ENCODE assay signal across 8 mouse cellular contexts in the genomic region with DNA sequence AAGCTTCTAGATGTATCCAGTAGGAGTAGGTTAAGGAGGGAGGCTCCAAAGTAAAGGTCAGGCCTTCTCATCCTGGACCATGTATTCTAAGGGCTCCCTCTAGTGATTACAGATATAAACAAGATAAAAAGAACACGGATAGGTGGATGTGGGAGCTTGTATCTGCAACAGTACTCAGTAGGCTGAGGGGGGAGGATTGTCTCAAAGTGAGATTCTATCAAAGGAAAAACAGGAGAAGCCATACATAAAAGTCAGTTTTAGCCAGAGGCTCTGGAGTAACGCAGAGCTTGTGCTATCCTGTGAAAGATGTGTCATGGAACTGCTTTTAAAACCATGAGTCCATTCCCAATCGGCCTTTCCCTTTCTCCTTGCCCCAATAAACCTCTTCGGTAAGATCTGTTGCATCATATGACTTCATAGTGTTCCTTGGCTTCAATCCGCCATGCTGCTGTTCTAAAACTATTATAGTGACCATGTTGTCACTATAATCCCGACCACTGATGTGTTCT. TPM values are rescaled to one million over a fixed set of nuclear protein-coding genes. Genes with fewer than 3 reads are reported as not detected.
A peak's percentile ranks its signal among the peaks of the same experiment; 100 is the strongest.
DNase-seq lines count a peak whose midpoint lies in the region; ATAC-seq and TF ChIP-seq lines count a peak whose summit lies in the region.

No protein-coding gene starts in this region.

- H3K27me3 ChIP-seq in forebrain, embryonic 10.5 days (ENCODE audit: poor library complexity, severe bottlenecking): no peaks in the 10 kb centered on the region
- no peaks in the 10 kb centered on the region for H3K27me3 ChIP-seq in limb, embryonic 15.5 days
- H3K27me3 ChIP-seq in myocyte (ENCODE audit: control insufficient read depth, insufficient read depth, insufficient read length): no peaks in the 10 kb centered on the region

- H3K36me3 ChIP-seq in forebrain, embryonic 10.5 days (replicated peaks): peaks cover 27% of the 10 kb centered on the region
- peaks cover 7% of the 10 kb centered on the region for H3K36me3 ChIP-seq in limb, embryonic 15.5 days
- no peaks in the 10 kb centered on the region for H3K36me3 ChIP-seq in myocyte (ENCODE audit: control insufficient read depth, insufficient read depth)

- intact Hi-C loops in heart, postnatal 14 days (cut with DNase I): loop anchor here (2.0 to 10.0 kb wide), 3 partner anchors 26 to 402 kb away; partner anchors contain the start of genes Cpt2 and Zyg11b

- H3K27ac ChIP-seq in forebrain, embryonic 10.5 days: peak overlapping the region; percentile 94
- peak overlapping the region; percentile 94 for H3K27ac ChIP-seq in limb, embryonic 15.5 days

- peaks cover 9% of the 10 kb centered on the region for H3K79me2 ChIP-seq in myocyte (ENCODE audit: control insufficient read depth, insufficient read depth)

- H3K4me3 ChIP-seq in forebrain, embryonic 10.5 days: peak overlapping the region; percentile 81
- H3K4me3 ChIP-seq in limb, embryonic 15.5 days: peak overlapping the region; percentile 81
- peak overlapping the region; percentile 88 for H3K4me3 ChIP-seq in myocyte

- H3ac ChIP-seq in myocyte (ENCODE audit: control insufficient read depth, insufficient read length): peak overlapping the region; percentile 30

- peak; percentile 15 for ATAC-seq in inflammation-experienced regulatory T-cells, adult 6 months
- no peak for ATAC-seq in limb, embryonic 15.5 days (ENCODE audit: insufficient number of reproducible peaks, low FRiP score, low TSS enrichment, low read depth)

- peak; percentile 65 for DNase-seq in heart, adult 8-10 months (ENCODE audit: low spot score)
- DNase-seq in heart, postnatal 14 days: no peak
- DNase-seq in adipocyte (ENCODE audit: low spot score): peak; percentile 74
- DNase-seq in forebrain, embryonic 10.5 days (ENCODE audit: extremely low spot score, low spot score): no peak
- DNase-seq in ovary, postnatal 36 days (ENCODE audit: low spot score): no peak

- H3K9me3 ChIP-seq in forebrain, embryonic 10.5 days: no peaks in the 10 kb centered on the region
- no peaks in the 10 kb centered on the region for H3K9me3 ChIP-seq in limb, embryonic 15.5 days

- H3K9ac ChIP-seq in limb, embryonic 15.5 days: no peak overlapping the region

- 45% methylated on average over 6 of the region's 6 CpGs for WGBS in forebrain, embryonic 10.5 days
- WGBS in limb, embryonic 15.5 days: 24% methylated on average over 6 of the region's 6 CpGs

- peak overlapping the region; percentile 53 for H3K4me2 ChIP-seq in limb, embryonic 15.5 days
- peak overlapping the region; percentile 93 for H3K4me2 ChIP-seq in myocyte (ENCODE audit: low read depth)

- TF ChIP-seq POLR2A in myocyte (IDR thresholded peaks at IDR 0.05; ENCODE audit: insufficient read length, low read depth): no peak

- H3K4me1 ChIP-seq in forebrain, embryonic 10.5 days: peaks cover 15% of the 10 kb centered on the region
- peaks cover 9% of the 10 kb centered on the region for H3K4me1 ChIP-seq in limb, embryonic 15.5 days

TF ChIP-seq in myocyte, 11 proteins besides CTCF, POLR2A, EP300 and RAD21:
- TF ChIP-seq MYOG (IDR thresholded peaks at IDR 0.05; ENCODE audit: control insufficient read depth in 1 of 3, insufficient read depth in 1 of 3, insufficient read length in 2 of 3, low read depth in 2 of 3): no peak
- TF ChIP-seq SRF (IDR thresholded peaks at IDR 0.05; ENCODE audit: control insufficient read depth, insufficient read length, low read depth): no peak
- 0 out of 2 replicates have a peak, but pooled peaks have one; percentile 14 for TF ChIP-seq CEBPB (IDR thresholded peaks at IDR 0.05; ENCODE audit: insufficient read depth, poor library complexity, severe bottlenecking)

RNA-seq across cellular contexts. Expression of gene Coa7, which starts 0.8 kb away (rescaled TPM):
- 10 to 100 TPM; 31.0 to 45.6 (median 36.2) TPM for total RNA-seq in heart, adult 8-10 months (2022)
- 10 to 100 TPM; 41.1 TPM for total RNA-seq in heart, postnatal 14 days (2021)
- polyA plus RNA-seq in forebrain, embryonic 10.5 days (2016; fragmentation: Nextera tagmentation; extraction: Ambion mirVana): 73.6 and 79.3 TPM in 2 replicates
- polyA plus RNA-seq in inflammation-experienced regulatory T-cells, adult 6 months (2017; shearing (Covaris generic)): 10 to 100 TPM; 16.1 to 26.8 (median 22.9) TPM
- 38.0 and 40.3 TPM in 2 replicates for polyA plus RNA-seq in limb, embryonic 15.5 days (2015; fragmentation: Nextera tagmentation; extraction: Ambion mirVana)
- polyA plus RNA-seq in myocyte (2012; fragmentation: generic; extraction: Trizol): 31.9 TPM

RNA-seq across cellular contexts. Expression of gene Zyg11b, which starts 26.2 kb away (rescaled TPM):
- total RNA-seq in heart, adult 8-10 months (2022): 10 to 100 TPM; 38.1 to 41.9 (median 40.5) TPM
- 10 to 100 TPM; 37.6 to 39.1 TPM for total RNA-seq in heart, postnatal 14 days (2021)
- polyA plus RNA-seq in forebrain, embryonic 10.5 days (2016; fragmentation: Nextera tagmentation; extraction: Ambion mirVana): 13.5 and 13.9 TPM in 2 replicates
- polyA plus RNA-seq in inflammation-experienced regulatory T-cells, adult 6 months (2017; shearing (Covaris generic)): 10 to 100 TPM in 2 of 3 experiments, 1 to 10 TPM in 1; 7.5 to 14.1 (median 12.2) TPM
- polyA plus RNA-seq in limb, embryonic 15.5 days (2015; fragmentation: Nextera tagmentation; extraction: Ambion mirVana): 9.0 and 10.6 TPM in 2 replicates
- 12.8 TPM for polyA plus RNA-seq in myocyte (2012; fragmentation: generic; extraction: Trizol)

RNA-seq across cellular contexts. Expression of gene Shisal2a, which starts 56.0 kb away (rescaled TPM):
- not detected for total RNA-seq in heart, adult 8-10 months (2022)
- not detected for total RNA-seq in heart, postnatal 14 days (2021)
- polyA plus RNA-seq in forebrain, embryonic 10.5 days (2016; fragmentation: Nextera tagmentation; extraction: Ambion mirVana): 1.7 and 1.8 TPM in 2 replicates
- polyA plus RNA-seq in inflammation-experienced regulatory T-cells, adult 6 months (2017; shearing (Covaris generic)): not detected
- 1.8 and 1.9 TPM in 2 replicates for polyA plus RNA-seq in limb, embryonic 15.5 days (2015; fragmentation: Nextera tagmentation; extraction: Ambion mirVana)
- 0.40 TPM for polyA plus RNA-seq in myocyte (2012; fragmentation: generic; extraction: Trizol)

Comparison
In these comparisons a context has a peak if more than half of its experiments do, and no peak if none do; other contexts are left out.
1. DNase-seq: peak in heart, adult 8-10 months (single experiment) and adipocyte (single experiment); none in heart, postnatal 14 days (0 of 2), forebrain, embryonic 10.5 days (single experiment) and ovary, postnatal 36 days (single experiment).
2. Peak in every context shown above with its lines, with median percentiles within 50 percentile points of each other: H3K4me3 ChIP-seq.